Comparison of ENCODE assay signal across 9 mouse cellular contexts in genomic region chr4:126146974-126147532, GRCm38 (mm10). TPM values are rescaled to one million over a fixed set of nuclear protein-coding genes. Genes with fewer than 3 reads are reported as not detected.
DNase-seq lines count a peak whose midpoint lies in the region; ATAC-seq lines count a peak whose summit lies in the region.
"Had no signal": no experiment of that assay in that cellular context is flagged by ENCODE, and none has a peak within 500 bp of the region (broad histone marks: within the 10 kb centered on the region; RNA-seq: fewer than 3 reads in every experiment).

No protein-coding gene starts in this region.

- WGBS in kidney, embryonic 15.5 days = 16% methylated on average over 9 of the region's 9 CpGs
- 32% methylated on average over 9 of the region's 9 CpGs for WGBS in embryonic facial prominence, embryonic 15.5 days
- WGBS in liver, embryonic 16.5 days (ENCODE audit: insufficient replicate concordance) = 51% methylated on average over 9 of the region's 9 CpGs

- H3K9me3 ChIP-seq in kidney, embryonic 15.5 days (replicated peaks) = no peaks in the 10 kb centered on the region
- no peaks in the 10 kb centered on the region for H3K9me3 ChIP-seq in embryonic facial prominence, embryonic 15.5 days (replicated peaks)
- no peaks in the 10 kb centered on the region; the same call in 1 of the 2 replicates for H3K9me3 ChIP-seq in liver, embryonic 16.5 days (replicated peaks; ENCODE audit: control insufficient read depth, low read length)

- DNase-seq in embryo, embryonic 10 days (ENCODE audit: low spot score) = peak; percentile 51
- DNase-seq in embryo, embryonic 11 days = no peak
- DNase-seq in kidney, postnatal 36 days = no peak
- no peak for DNase-seq in testis, postnatal 14 days (ENCODE audit: low spot score)
- DNase-seq: cerebellum, adult 18-20 months had no signal

- peaks cover 18% of the 10 kb centered on the region for H3K36me3 ChIP-seq in kidney, embryonic 15.5 days
- H3K36me3 ChIP-seq in embryonic facial prominence, embryonic 15.5 days = no peaks in the 10 kb centered on the region; the same call in 1 of the 2 replicates
- H3K36me3 ChIP-seq in liver, embryonic 16.5 days (ENCODE audit: control insufficient read depth, insufficient read depth) = no peaks in the 10 kb centered on the region

- H3K27me3 ChIP-seq in kidney, embryonic 15.5 days = no peaks in the 10 kb centered on the region
- H3K27me3 ChIP-seq in embryonic facial prominence, embryonic 15.5 days = no peaks in the 10 kb centered on the region
- peaks cover 27% of the 10 kb centered on the region for H3K27me3 ChIP-seq in liver, embryonic 16.5 days (ENCODE audit: control insufficient read depth, insufficient read depth, low read depth, low read length)

- peaks cover 69% of the 10 kb centered on the region for H3K4me1 ChIP-seq in kidney, embryonic 15.5 days
- H3K4me1 ChIP-seq in embryonic facial prominence, embryonic 15.5 days = peaks cover 45% of the 10 kb centered on the region
- H3K4me1 ChIP-seq in liver, embryonic 16.5 days (ENCODE audit: control insufficient read depth, low read depth, low read length) = peaks cover 19% of the 10 kb centered on the region

- peak overlapping the region; percentile 65 for H3K4me3 ChIP-seq in kidney, embryonic 15.5 days (replicated peaks)
- peak overlapping the region; percentile 64; the same call in 1 of the 2 replicates for H3K4me3 ChIP-seq in embryonic facial prominence, embryonic 15.5 days (replicated peaks)
- no peak overlapping the region for H3K4me3 ChIP-seq in liver, embryonic 16.5 days (ENCODE audit: low read depth, low read length)

- no peak for ATAC-seq in kidney, embryonic 15.5 days (replicated peaks; ENCODE audit: low FRiP score)
- ATAC-seq in embryonic facial prominence, embryonic 15.5 days (ENCODE audit: insufficient number of reproducible peaks, low FRiP score, low TSS enrichment, low read depth) = no peak
- no peak for ATAC-seq in liver, embryonic 16.5 days (ENCODE audit: low read depth)
- ATAC-seq in megakaryocyte-erythroid progenitor cell, adult 5-6 weeks (replicated peaks; ENCODE audit: low FRiP score, low TSS enrichment, poor library complexity, severe bottlenecking) = no peak

- peak overlapping the region; percentile 74 for H3K4me2 ChIP-seq in kidney, embryonic 15.5 days
- peak overlapping the region; percentile 89 for H3K4me2 ChIP-seq in embryonic facial prominence, embryonic 15.5 days (replicated peaks)
- H3K4me2 ChIP-seq in liver, embryonic 16.5 days (ENCODE audit: low read depth, low read length) = peak overlapping the region; percentile 69

- H3K27ac ChIP-seq in kidney, embryonic 15.5 days = peak overlapping the region; percentile 99
- H3K27ac ChIP-seq in embryonic facial prominence, embryonic 15.5 days (replicated peaks) = peak overlapping the region; percentile 92
- peak overlapping the region; percentile 31; the same call in 1 of the 2 replicates for H3K27ac ChIP-seq in liver, embryonic 16.5 days (ENCODE audit: low read length)

- 0 out of 2 replicates have a peak overlapping the region, but pooled peaks have one; percentile 75 for H3K9ac ChIP-seq in kidney, embryonic 15.5 days
- H3K9ac ChIP-seq in embryonic facial prominence, embryonic 15.5 days = no peak overlapping the region
- H3K9ac ChIP-seq in liver, embryonic 16.5 days (ENCODE audit: low read depth, low read length) = no peak overlapping the region

RNA-seq across cellular contexts. Expression of gene Eva1b, which starts 0.5 kb away (rescaled TPM):
- 90.0 and 98.5 TPM in 2 replicates for polyA plus RNA-seq in kidney, embryonic 15.5 days (2015; fragmentation: Nextera tagmentation; extraction: Ambion mirVana)
- polyA plus RNA-seq in embryonic facial prominence, embryonic 15.5 days (2015; fragmentation: Nextera tagmentation; extraction: Ambion mirVana) = 84.3 and 94.6 TPM in 2 replicates
- 11.6 and 13.0 TPM in 2 replicates for polyA plus RNA-seq in liver, embryonic 16.5 days (2015; fragmentation: Nextera tagmentation; extraction: Ambion mirVana)
- total RNA-seq in megakaryocyte-erythroid progenitor cell, adult 5-6 weeks (2014; fragmentation: Nextera tagmentation) = not detected in 2 replicates
- 0.91 TPM in 1 of 2 replicates, not detected in the other for total RNA-seq in megakaryocyte-erythroid progenitor cell, adult 5-6 weeks (2017)

RNA-seq across cellular contexts. Expression of gene Sh3d21, which starts 16.2 kb away (rescaled TPM):
- polyA plus RNA-seq in kidney, embryonic 15.5 days (2015; fragmentation: Nextera tagmentation; extraction: Ambion mirVana) = 8.3 and 9.5 TPM in 2 replicates
- polyA plus RNA-seq in embryonic facial prominence, embryonic 15.5 days (2015; fragmentation: Nextera tagmentation; extraction: Ambion mirVana) = 15.0 and 16.8 TPM in 2 replicates
- polyA plus RNA-seq in liver, embryonic 16.5 days (2015; fragmentation: Nextera tagmentation; extraction: Ambion mirVana) = 1.1 and 1.4 TPM in 2 replicates
- total RNA-seq in megakaryocyte-erythroid progenitor cell, adult 5-6 weeks (2014; fragmentation: Nextera tagmentation) = 0.72 TPM in 1 of 2 replicates, not detected in the other
- total RNA-seq in megakaryocyte-erythroid progenitor cell, adult 5-6 weeks (2017) = 1.1 TPM in 1 of 2 replicates, not detected in the other

RNA-seq across cellular contexts. Expression of gene Stk40, which starts 43.3 kb away (rescaled TPM):
- polyA plus RNA-seq in kidney, embryonic 15.5 days (2015; fragmentation: Nextera tagmentation; extraction: Ambion mirVana) = 38.2 and 41.3 TPM in 2 replicates
- polyA plus RNA-seq in embryonic facial prominence, embryonic 15.5 days (2015; fragmentation: Nextera tagmentation; extraction: Ambion mirVana) = 37.4 and 38.7 TPM in 2 replicates
- 12.7 and 12.9 TPM in 2 replicates for polyA plus RNA-seq in liver, embryonic 16.5 days (2015; fragmentation: Nextera tagmentation; extraction: Ambion mirVana)
- total RNA-seq in megakaryocyte-erythroid progenitor cell, adult 5-6 weeks (2014; fragmentation: Nextera tagmentation) = 12.2 and 14.6 TPM in 2 replicates
- total RNA-seq in megakaryocyte-erythroid progenitor cell, adult 5-6 weeks (2017) = 10.0 and 11.7 TPM in 2 replicates

RNA-seq across cellular contexts. Expression of gene Lsm10, which starts 50.6 kb away (rescaled TPM):
- 51.8 and 52.9 TPM in 2 replicates for polyA plus RNA-seq in kidney, embryonic 15.5 days (2015; fragmentation: Nextera tagmentation; extraction: Ambion mirVana)
- polyA plus RNA-seq in embryonic facial prominence, embryonic 15.5 days (2015; fragmentation: Nextera tagmentation; extraction: Ambion mirVana) = 55.4 and 60.6 TPM in 2 replicates
- polyA plus RNA-seq in liver, embryonic 16.5 days (2015; fragmentation: Nextera tagmentation; extraction: Ambion mirVana) = 23.3 and 25.3 TPM in 2 replicates
- 30.8 and 32.0 TPM in 2 replicates for total RNA-seq in megakaryocyte-erythroid progenitor cell, adult 5-6 weeks (2014; fragmentation: Nextera tagmentation)
- 10.5 and 16.7 TPM in 2 replicates for total RNA-seq in megakaryocyte-erythroid progenitor cell, adult 5-6 weeks (2017)

RNA-seq across cellular contexts. Expression of gene Thrap3, which starts 55.5 kb away (rescaled TPM):
- 219 and 230 TPM in 2 replicates for polyA plus RNA-seq in kidney, embryonic 15.5 days (2015; fragmentation: Nextera tagmentation; extraction: Ambion mirVana)
- polyA plus RNA-seq in embryonic facial prominence, embryonic 15.5 days (2015; fragmentation: Nextera tagmentation; extraction: Ambion mirVana) = 191 and 208 TPM in 2 replicates
- 78.1 and 78.4 TPM in 2 replicates for polyA plus RNA-seq in liver, embryonic 16.5 days (2015; fragmentation: Nextera tagmentation; extraction: Ambion mirVana)
- total RNA-seq in megakaryocyte-erythroid progenitor cell, adult 5-6 weeks (2014; fragmentation: Nextera tagmentation) = 266 and 395 TPM in 2 replicates
- 471 and 531 TPM in 2 replicates for total RNA-seq in megakaryocyte-erythroid progenitor cell, adult 5-6 weeks (2017)

Comparison
In these comparisons a context has a peak if more than half of its experiments do, and no peak if none do; other contexts are left out.
1. H3K27ac ChIP-seq: peak in every context shown above with its lines; median percentile 99 in kidney, embryonic 15.5 days; 92 in embryonic facial prominence, embryonic 15.5 days; 31 in liver, embryonic 16.5 days.